Comparison of ENCODE assay signal across 9 mouse cellular contexts in genomic region chr5:133991556-133991955, GRCm38 (mm10).
DNase-seq lines count a peak whose midpoint lies in the region; ATAC-seq lines count a peak whose summit lies in the region.
"Had no signal": no experiment of that assay in that cellular context is flagged by ENCODE, and none has a peak within 500 bp of the region (broad histone marks: within the 10 kb centered on the region; RNA-seq: fewer than 3 reads in every experiment).

No protein-coding gene starts in this region.

- peak; percentile 68 for ATAC-seq in midbrain, embryonic 11.5 days (ENCODE audit: low FRiP score)
- ATAC-seq in midbrain, embryonic 15.5 days (replicated peaks), result no peak
- ATAC-seq in granulocyte monocyte progenitor cell, adult 5-6 weeks (replicated peaks; ENCODE audit: poor library complexity, severe bottlenecking), result no peak
- no peak for ATAC-seq in kidney, embryonic 16.5 days (ENCODE audit: low FRiP score, low TSS enrichment)

- intact Hi-C loops in heart, postnatal 25 days (cut with DNase I), result no loop called here

- DNase-seq in heart, adult 18-20 months, result peak; percentile 41 to 57
- DNase-seq in heart, postnatal 25 days (ENCODE audit: low spot score), result no peak
- no peak for DNase-seq in midbrain, embryonic 11.5 days (ENCODE audit: low spot score, missing footprints)
- peak; percentile 53 for DNase-seq in gastrocnemius, postnatal 25 days
- peak; percentile 92 for DNase-seq in retina, postnatal 1 day
- DNase-seq: kidney, adult 2 months had no signal

- H3K4me3 ChIP-seq in midbrain, embryonic 11.5 days (ENCODE audit: low read depth, low read length), result no peak overlapping the region
- H3K4me3 ChIP-seq in midbrain, embryonic 15.5 days, result no peak overlapping the region
- no peak overlapping the region for H3K4me3 ChIP-seq in kidney, embryonic 16.5 days (ENCODE audit: low read length)

- no peaks in the 10 kb centered on the region for H3K36me3 ChIP-seq in midbrain, embryonic 11.5 days (ENCODE audit: control insufficient read depth, insufficient read depth, low read length)
- H3K36me3 ChIP-seq in midbrain, embryonic 15.5 days (replicated peaks), result no peaks in the 10 kb centered on the region
- no peaks in the 10 kb centered on the region for H3K36me3 ChIP-seq in kidney, embryonic 16.5 days (ENCODE audit: insufficient read depth, low read length)

- peaks cover 44% of the 10 kb centered on the region for H3K27me3 ChIP-seq in midbrain, embryonic 11.5 days (ENCODE audit: control insufficient read depth, insufficient read depth, low read length)
- peaks cover 8% of the 10 kb centered on the region; the same call in 1 of the 2 replicates for H3K27me3 ChIP-seq in midbrain, embryonic 15.5 days (replicated peaks)
- H3K27me3 ChIP-seq in kidney, embryonic 16.5 days (ENCODE audit: insufficient read depth, low read length), result no peaks in the 10 kb centered on the region

- 24% methylated on average over 3 of the region's 3 CpGs for WGBS in midbrain, embryonic 11.5 days
- WGBS in midbrain, embryonic 15.5 days, result 10% methylated on average over 3 of the region's 3 CpGs
- WGBS in kidney, embryonic 16.5 days, result 54% methylated on average over 3 of the region's 3 CpGs

- H3K9me3 ChIP-seq in midbrain, embryonic 11.5 days (ENCODE audit: control insufficient read depth, low read length), result no peaks in the 10 kb centered on the region
- H3K9me3 ChIP-seq in midbrain, embryonic 15.5 days, result no peaks in the 10 kb centered on the region
- no peaks in the 10 kb centered on the region for H3K9me3 ChIP-seq in kidney, embryonic 16.5 days (ENCODE audit: low read length)

- peaks cover 4% of the 10 kb centered on the region for H3K4me1 ChIP-seq in midbrain, embryonic 11.5 days (ENCODE audit: control insufficient read depth, insufficient read depth, low read length)
- H3K4me1 ChIP-seq in midbrain, embryonic 15.5 days, result peaks cover 9% of the 10 kb centered on the region
- H3K4me1 ChIP-seq in kidney, embryonic 16.5 days (ENCODE audit: insufficient read depth, low read length), result no peaks in the 10 kb centered on the region

- H3K9ac ChIP-seq in midbrain, embryonic 11.5 days (ENCODE audit: low read length), result no peak overlapping the region
- no peak overlapping the region for H3K9ac ChIP-seq in midbrain, embryonic 15.5 days
- no peak overlapping the region for H3K9ac ChIP-seq in kidney, embryonic 16.5 days (replicated peaks; ENCODE audit: low read length)

- no peak overlapping the region for H3K4me2 ChIP-seq in midbrain, embryonic 11.5 days
- H3K4me2 ChIP-seq in midbrain, embryonic 15.5 days, result no peak overlapping the region
- no peak overlapping the region for H3K4me2 ChIP-seq in kidney, embryonic 16.5 days (replicated peaks; ENCODE audit: low read depth, low read length)

- no peak overlapping the region for H3K27ac ChIP-seq in midbrain, embryonic 11.5 days (ENCODE audit: low read depth, low read length)
- H3K27ac ChIP-seq in midbrain, embryonic 15.5 days, result no peak overlapping the region
- H3K27ac ChIP-seq in kidney, embryonic 16.5 days (ENCODE audit: low read length), result no peak overlapping the region

Comparison
In these comparisons a context has a peak if more than half of its experiments do, and no peak if none do; other contexts are left out.
1. DNase-seq: peak in heart, adult 18-20 months (2 of 2), gastrocnemius, postnatal 25 days (single experiment) and retina, postnatal 1 day (single experiment); none in heart, postnatal 25 days (single experiment) and midbrain, embryonic 11.5 days (single experiment).